Mouse (Mus musculus) liver, adult 2 months (tissue): ENCODE measurements at regions not wholly inside any gene's neighbourhood (a gene's known extent, or its start where the extent isn't known, plus 50 kb on each side); places are given as distances from the start of the nearest gene placed in this dataset.

Experiments used
- CTCF ChIP-seq: fragments of 200-500 bp; IDR thresholded peaks from 2 replicates; pipeline ENCODE4 v1.5.1; 2011; ENCODE audit warnings: low read depth, low read length, control low read depth
- POLR2A ChIP-seq: fragments of 200-500 bp; IDR thresholded peaks from 2 replicates; pipeline ENCODE4 v1.6.1; 2011; ENCODE audit warnings: low read length, control low read depth; ENCODE audit not compliant: insufficient read depth; ENCODE audit errors: extremely low read depth

- TF ChIP-seq CTCF: no peak
- TF ChIP-seq POLR2A: no peak
Observed at GRCm38 (mm10) chr4:87662876-87663275, 370.3 kb downstream of the Mllt3 start.
